Mouse (Mus musculus): ENCODE measurements around the gene Galnt18.

GRCm38 (mm10) chr7:111559011-111559410 is 220.8 kb downstream of the Galnt18 start:
- TF ChIP-seq USF1 (IDR thresholded peaks at IDR 0.05; ENCODE audit: low read depth): no peak
- TF ChIP-seq CTCF (IDR thresholded peaks at IDR 0.05; ENCODE audit: control insufficient read depth, insufficient read depth, insufficient read length): no peak
- TF ChIP-seq MAX (IDR thresholded peaks at IDR 0.05): no peak
- TF ChIP-seq MYOG (IDR thresholded peaks at IDR 0.05; ENCODE audit: control insufficient read depth, extremely low read depth, insufficient read length): no peak
- TF ChIP-seq MYOD1 (IDR thresholded peaks at IDR 0.05; ENCODE audit: control insufficient read depth, insufficient read length, low read depth): no peak
- TF ChIP-seq FOSL1 (IDR thresholded peaks at IDR 0.05; ENCODE audit: insufficient read depth, low read length, poor library complexity, severe bottlenecking): no peak

Data from C2C12 (cell line).